Mouse (Mus musculus) hindbrain, embryonic 15.5 days (tissue): ENCODE data around the gene Notch4. TPM values are rescaled to one million over a fixed set of nuclear protein-coding genes. Genes with fewer than 3 reads are reported as not detected.

ENCODE experiments used
- ATAC-seq: fragments of 200-750 bp; cut with Nextera tagmentation; 2 replicates; pipeline ENCODE4 v1.8.0; 2017; ENCODE audit warnings: low read depth, moderate number of reproducible peaks, moderate TSS enrichment; ENCODE audit not compliant: low FRiP score
- H3K27ac ChIP-seq: fragments of 300-500 bp; sonication (generic); replicated peaks from 2 replicates; pipeline ENCODE4 v1.5.1; 2015; ENCODE audit warnings: mild to moderate bottlenecking, inconsistent platforms
- H3K27me3 ChIP-seq: fragments of 300-500 bp; sonication (generic); 2 replicates; pipeline ENCODE4 v1.6.1; 2015; ENCODE audit warnings: control low read depth, inconsistent platforms
- H3K36me3 ChIP-seq: fragments of 300-500 bp; sonication (generic); 2 replicates; pipeline ENCODE4 v1.6.1; 2015; ENCODE audit warnings: control low read depth, inconsistent platforms
- H3K4me1 ChIP-seq: fragments of 300-500 bp; sonication (generic); replicated peaks from 2 replicates; pipeline ENCODE4 v1.6.1; 2015; ENCODE audit warnings: control low read depth, inconsistent platforms
- H3K4me2 ChIP-seq: fragments of 300-500 bp; sonication (generic); 2 replicates; pipeline ENCODE4 v1.6.1; 2015; ENCODE audit warnings: moderate library complexity, mild to moderate bottlenecking, inconsistent platforms
- H3K4me3 ChIP-seq: fragments of 300-500 bp; sonication (generic); 2 replicates; pipeline ENCODE4 v1.5.1; 2015; ENCODE audit warnings: mild to moderate bottlenecking, inconsistent platforms
- H3K9ac ChIP-seq: fragments of 300-500 bp; sonication (generic); 2 replicates; pipeline ENCODE4 v1.6.1; 2015; ENCODE audit warnings: inconsistent platforms
- H3K9me3 ChIP-seq: fragments of 300-500 bp; sonication (generic); 2 replicates; pipeline ENCODE4 v1.6.1; 2016; ENCODE audit warnings: control low read depth, inconsistent platforms
- WGBS: fragments of 180-500 bp; shearing (Covaris S2); methylation state at CpG from one replicate; pipeline ENCODE4 v1.1.7; 2015; 5-methylcytosine and 5-hydroxymethylcytosine counted together
- polyA plus RNA-seq: library from polyadenylated mRNA; unstranded; fragments of >200 nt; fragmentation: Nextera tagmentation; extraction: Ambion mirVana; gene quantifications from 2 replicates; pipeline ENCODE4 v1.2.1, GENCODE M21; 2015

Notch4 gene
- polyA plus RNA-seq, 1 experiment from 2014 or later, result 7.8 TPM

GRCm38 (mm10) chr17:34572361-34572760 lies 8.3 kb downstream of the Notch4 start:
- no peaks in the 10 kb centered on the region for H3K27me3 ChIP-seq
- H3K4me1 ChIP-seq, result no peaks in the 10 kb centered on the region
- H3K27ac ChIP-seq, result no peak overlapping the region
- H3K36me3 ChIP-seq, result no peaks in the 10 kb centered on the region
- WGBS, result 13% methylated on average over 14 of the region's 15 CpGs
- H3K4me3 ChIP-seq, result no peak overlapping the region
- H3K9ac ChIP-seq, result no peak overlapping the region
- no peak for ATAC-seq
- no peaks in the 10 kb centered on the region for H3K9me3 ChIP-seq
- H3K4me2 ChIP-seq, result no peak overlapping the region

DNA sequence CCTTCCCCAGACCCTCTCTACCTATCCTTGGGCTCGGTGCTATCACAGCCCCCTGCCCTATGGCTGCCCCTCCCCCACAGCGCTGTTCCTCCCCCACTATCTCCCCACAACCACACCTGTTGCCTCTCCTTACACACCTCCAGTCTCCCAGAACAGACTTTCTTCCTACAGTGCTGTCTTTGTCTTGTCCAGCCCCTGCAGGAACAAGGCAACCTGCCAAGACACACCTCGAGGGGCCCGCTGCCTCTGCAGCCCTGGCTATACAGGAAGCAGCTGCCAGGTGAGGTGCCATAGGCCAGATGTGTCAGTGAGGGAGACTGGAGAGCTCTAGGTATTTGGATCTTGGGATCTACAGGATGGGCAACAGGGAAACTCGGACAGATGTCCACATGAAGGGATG lies 12.5 kb downstream of the Notch4 start:
- Histone ChIP-seq H3K27me3 (no peaks in the 10 kb centered on the region), H3K9me3 (no peaks in the 10 kb centered on the region), H3K9ac (no peak overlapping the region), H3K4me1 (no peaks in the 10 kb centered on the region), H3K27ac (no peak overlapping the region), H3K4me2 (no peak overlapping the region), H3K4me3 (no peak overlapping the region), H3K36me3 (no peaks in the 10 kb centered on the region)
- ATAC-seq, result no peak
- 77% methylated on average over 5 of the region's 5 CpGs for WGBS

GRCm38 (mm10) chr17:34578070-34578469 lies 14.0 kb downstream of the Notch4 start:
- H3K4me1 ChIP-seq, result no peaks in the 10 kb centered on the region
- no peaks in the 10 kb centered on the region for H3K36me3 ChIP-seq
- no peaks in the 10 kb centered on the region for H3K9me3 ChIP-seq
- H3K4me2 ChIP-seq, result no peak overlapping the region
- no peak overlapping the region for H3K27ac ChIP-seq
- ATAC-seq, result no peak
- H3K27me3 ChIP-seq, result no peaks in the 10 kb centered on the region
- H3K9ac ChIP-seq, result no peak overlapping the region
- no peak overlapping the region for H3K4me3 ChIP-seq
- 88% methylated on average over 3 of the region's 3 CpGs for WGBS

- no peaks in the 10 kb centered on the region for H3K36me3 ChIP-seq
- H3K9me3 ChIP-seq, result no peaks in the 10 kb centered on the region
- peaks cover 12% of the 10 kb centered on the region for H3K4me1 ChIP-seq
- no peak overlapping the region for H3K4me2 ChIP-seq
- WGBS, result 88% methylated on average over 12 of the region's 12 CpGs
- no peaks in the 10 kb centered on the region for H3K27me3 ChIP-seq
- H3K27ac ChIP-seq, result no peak overlapping the region
- H3K4me3 ChIP-seq, result no peak overlapping the region
- ATAC-seq, result no peak
- H3K9ac ChIP-seq, result no peak overlapping the region
Measured at GRCm38 (mm10) chr17:34582528-34582927, 18.5 kb downstream of the Notch4 start.

GRCm38 (mm10) chr17:34583397-34583796 lies 19.3 kb downstream of the Notch4 start:
- Histone ChIP-seq H3K9me3 (no peaks in the 10 kb centered on the region), H3K4me1 (peaks cover 19% of the 10 kb centered on the region), H3K36me3 (no peaks in the 10 kb centered on the region), H3K27me3 (no peaks in the 10 kb centered on the region), H3K4me2 (no peak overlapping the region), H3K27ac (no peak overlapping the region), H3K9ac (no peak overlapping the region), H3K4me3 (no peak overlapping the region)
- ATAC-seq, result no peak
- WGBS, result 61% methylated on average over 7 of the region's 7 CpGs

DNA sequence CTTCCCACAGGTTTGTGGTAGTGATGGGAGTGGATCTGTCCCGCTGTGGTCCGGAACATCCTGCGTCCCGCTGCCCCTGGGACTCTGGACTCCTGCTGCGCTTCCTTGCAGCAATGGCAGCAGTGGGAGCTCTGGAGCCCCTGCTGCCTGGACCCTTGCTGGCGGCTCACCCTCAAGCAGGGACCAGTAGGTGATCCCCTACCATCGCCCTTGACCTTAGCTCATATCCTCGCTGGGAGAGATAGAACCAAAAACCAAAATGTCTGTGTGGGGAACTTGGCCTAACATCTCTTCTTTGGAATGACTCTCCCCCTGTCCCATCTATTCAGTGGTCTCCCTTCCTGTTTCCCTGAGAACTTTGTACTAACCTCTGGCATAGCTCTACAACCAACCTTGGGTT lies 19.8 kb downstream of the Notch4 start:
- Histone ChIP-seq H3K27ac (no peak overlapping the region), H3K4me2 (no peak overlapping the region), H3K27me3 (no peaks in the 10 kb centered on the region), H3K4me1 (peaks cover 23% of the 10 kb centered on the region), H3K9ac (no peak overlapping the region), H3K9me3 (no peaks in the 10 kb centered on the region), H3K4me3 (no peak overlapping the region), H3K36me3 (no peaks in the 10 kb centered on the region)
- no peak for ATAC-seq
- WGBS, result 88% methylated on average over 8 of the region's 8 CpGs

GRCm38 (mm10) chr17:34585121-34585520 lies 21.1 kb downstream of the Notch4 start:
- WGBS, result 83% methylated on average over 8 of the region's 8 CpGs
- ATAC-seq, result no peak
- H3K27ac ChIP-seq, result 0 out of 2 replicates have a peak overlapping the region, but pooled peaks have one; percentile 23

GRCm38 (mm10) chr17:34585877-34586771 lies 22.1 kb downstream of the Notch4 start:
- 10% methylated on average over 32 of the region's 32 CpGs for WGBS
- ATAC-seq, result peak; percentile 12
- Histone ChIP-seq H3K4me3 (peak overlapping the region; percentile 65), H3K27me3 (no peaks in the 10 kb centered on the region), H3K27ac (peak overlapping the region; percentile 99), H3K9me3 (no peaks in the 10 kb centered on the region), H3K9ac (peak overlapping the region; percentile 81), H3K4me2 (peak overlapping the region; percentile 86), H3K4me1 (peaks cover 42% of the 10 kb centered on the region), H3K36me3 (no peaks in the 10 kb centered on the region)

More at GRCm38 (mm10) chr17:34585121-34585520, 21.1 kb downstream of the Notch4 start:
- no peaks in the 10 kb centered on the region for H3K27me3 ChIP-seq
- H3K9me3 ChIP-seq, result no peaks in the 10 kb centered on the region
- peaks cover 32% of the 10 kb centered on the region for H3K4me1 ChIP-seq
- H3K4me2 ChIP-seq, result no peak overlapping the region
- H3K9ac ChIP-seq, result no peak overlapping the region
- H3K36me3 ChIP-seq, result no peaks in the 10 kb centered on the region
- H3K4me3 ChIP-seq, result no peak overlapping the region

GRCm38 (mm10) chr17:34586796-34587422 lies 22.8 kb downstream of the Notch4 start:
- peak; percentile 84 for ATAC-seq
- H3K9me3 ChIP-seq, result no peaks in the 10 kb centered on the region
- H3K4me3 ChIP-seq, result peak overlapping the region; percentile 65
- H3K9ac ChIP-seq, result peak overlapping the region; percentile 81
- peak overlapping the region; percentile 99 for H3K27ac ChIP-seq
- peak overlapping the region; percentile 86 for H3K4me2 ChIP-seq
- peaks cover 47% of the 10 kb centered on the region for H3K4me1 ChIP-seq
- H3K27me3 ChIP-seq, result no peaks in the 10 kb centered on the region
- 0% methylated on average over 38 of the region's 38 CpGs for WGBS
- no peaks in the 10 kb centered on the region for H3K36me3 ChIP-seq

DNA sequence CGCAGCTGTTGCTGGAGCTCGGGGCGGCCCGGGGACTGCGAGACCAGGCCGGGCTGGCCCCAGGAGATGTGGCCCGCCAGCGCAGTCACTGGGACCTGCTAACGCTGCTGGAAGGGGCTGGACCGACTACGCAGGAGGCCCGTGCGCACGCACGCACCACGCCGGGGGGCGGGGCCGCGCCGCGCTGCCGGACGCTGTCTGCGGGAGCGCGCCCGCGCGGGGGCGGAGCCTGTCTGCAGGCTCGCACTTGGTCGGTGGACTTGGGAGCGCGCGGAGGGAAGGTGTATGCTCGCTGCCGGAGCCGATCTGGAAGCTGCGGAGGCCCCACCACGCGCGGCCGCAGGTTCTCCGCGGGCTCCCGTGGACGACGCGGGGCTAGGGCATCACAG lies 23.3 kb downstream of the Notch4 start:
- peak; percentile 83 for ATAC-seq
- H3K27ac ChIP-seq, result peak overlapping the region; percentile 99
- H3K4me1 ChIP-seq, result peaks cover 47% of the 10 kb centered on the region
- H3K9me3 ChIP-seq, result no peaks in the 10 kb centered on the region
- peak overlapping the region; percentile 65 for H3K4me3 ChIP-seq
- under 1% methylated on average over 48 of the region's 50 CpGs for WGBS
- peak overlapping the region; percentile 86 for H3K4me2 ChIP-seq
- H3K9ac ChIP-seq, result peak overlapping the region; percentile 97
- no peaks in the 10 kb centered on the region for H3K36me3 ChIP-seq
- no peaks in the 10 kb centered on the region for H3K27me3 ChIP-seq

- peak overlapping the region; percentile 97 for H3K9ac ChIP-seq
- no peaks in the 10 kb centered on the region for H3K27me3 ChIP-seq
- WGBS, result 4% methylated on average over 19 of the region's 19 CpGs
- no peak for ATAC-seq
- H3K4me2 ChIP-seq, result peak overlapping the region; percentile 86
- peaks cover 51% of the 10 kb centered on the region for H3K4me1 ChIP-seq
- peak overlapping the region; percentile 65 for H3K4me3 ChIP-seq
- peak overlapping the region; percentile 99 for H3K27ac ChIP-seq
- no peaks in the 10 kb centered on the region for H3K36me3 ChIP-seq
- H3K9me3 ChIP-seq, result no peaks in the 10 kb centered on the region
Measured at GRCm38 (mm10) chr17:34587814-34588213, 23.7 kb downstream of the Notch4 start.

DNA sequence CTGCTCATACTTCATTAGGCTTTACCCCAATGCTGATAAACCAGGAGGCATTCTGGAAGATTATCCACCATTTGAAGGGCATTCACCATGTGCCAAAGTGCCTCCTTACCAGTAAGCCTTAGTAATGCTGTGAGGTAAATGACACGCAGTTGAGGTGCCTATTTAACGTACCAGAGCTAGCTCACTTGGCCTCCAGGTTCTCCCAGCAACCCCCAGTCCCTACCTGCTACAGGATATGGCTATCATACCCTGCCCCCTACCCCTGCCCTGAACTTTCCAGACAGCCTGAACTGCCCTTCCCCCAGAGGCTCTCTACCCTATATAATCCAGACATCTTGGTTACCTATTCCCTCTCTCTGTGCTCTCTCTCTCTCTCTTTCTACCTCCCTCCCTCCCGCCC lies 24.7 kb downstream of the Notch4 start:
- WGBS, result 76% methylated on average over 3 of the region's 3 CpGs
- no peaks in the 10 kb centered on the region for H3K27me3 ChIP-seq
- peaks cover 61% of the 10 kb centered on the region for H3K4me1 ChIP-seq
- no peaks in the 10 kb centered on the region for H3K9me3 ChIP-seq
- no peak for ATAC-seq
- H3K4me2 ChIP-seq, result no peak overlapping the region
- no peak overlapping the region for H3K27ac ChIP-seq
- peak overlapping the region; percentile 65; the same call in 1 of the 2 replicates for H3K4me3 ChIP-seq
- H3K9ac ChIP-seq, result peak overlapping the region; percentile 14; the same call in 1 of the 2 replicates
- no peaks in the 10 kb centered on the region for H3K36me3 ChIP-seq
